Mouse (Mus musculus): ENCODE data around the gene S100a13. TPM values are rescaled to one million over a fixed set of nuclear protein-coding genes. Genes with fewer than 3 reads are reported as not detected.
A peak's percentile ranks its signal among the peaks of the same experiment; 100 is the strongest.

S100a13 gene
- polyA plus RNA-seq, 1 experiment = 74.6 TPM

GRCm38 (mm10) chr3:90505216-90505615 lies 9.0 kb upstream of the S100a13 start:
- Histone ChIP-seq H3K4me3 (ENCODE audit: insufficient read depth, low read length) (no peak overlapping the region), H3K27ac (ENCODE audit: insufficient read depth, low read length) (no peak overlapping the region), H3K4me1 (ENCODE audit: control insufficient read depth, insufficient read depth, low read length) (peaks cover 6% of the 10 kb centered on the region; the same call in 1 of the 2 replicates)
- TF ChIP-seq POLR2A (IDR thresholded peaks at IDR 0.05; ENCODE audit: extremely low read depth, insufficient read depth, low read length) (no peak), CTCF (IDR thresholded peaks at IDR 0.05; ENCODE audit: extremely low read depth, insufficient read depth, low read length) (no peak)

GRCm38 (mm10) chr3:90506362-90506761 lies 7.9 kb upstream of the S100a13 start:
- TF ChIP-seq POLR2A (IDR thresholded peaks at IDR 0.05; ENCODE audit: extremely low read depth, insufficient read depth, low read length) (no peak), CTCF (IDR thresholded peaks at IDR 0.05; ENCODE audit: extremely low read depth, insufficient read depth, low read length) (no peak)
- H3K4me3 ChIP-seq (ENCODE audit: insufficient read depth, low read length) = no peak overlapping the region
- H3K4me1 ChIP-seq (ENCODE audit: control insufficient read depth, insufficient read depth, low read length) = peaks cover 6% of the 10 kb centered on the region; the same call in 1 of the 2 replicates
- no peak overlapping the region for H3K27ac ChIP-seq (ENCODE audit: insufficient read depth, low read length)

DNA sequence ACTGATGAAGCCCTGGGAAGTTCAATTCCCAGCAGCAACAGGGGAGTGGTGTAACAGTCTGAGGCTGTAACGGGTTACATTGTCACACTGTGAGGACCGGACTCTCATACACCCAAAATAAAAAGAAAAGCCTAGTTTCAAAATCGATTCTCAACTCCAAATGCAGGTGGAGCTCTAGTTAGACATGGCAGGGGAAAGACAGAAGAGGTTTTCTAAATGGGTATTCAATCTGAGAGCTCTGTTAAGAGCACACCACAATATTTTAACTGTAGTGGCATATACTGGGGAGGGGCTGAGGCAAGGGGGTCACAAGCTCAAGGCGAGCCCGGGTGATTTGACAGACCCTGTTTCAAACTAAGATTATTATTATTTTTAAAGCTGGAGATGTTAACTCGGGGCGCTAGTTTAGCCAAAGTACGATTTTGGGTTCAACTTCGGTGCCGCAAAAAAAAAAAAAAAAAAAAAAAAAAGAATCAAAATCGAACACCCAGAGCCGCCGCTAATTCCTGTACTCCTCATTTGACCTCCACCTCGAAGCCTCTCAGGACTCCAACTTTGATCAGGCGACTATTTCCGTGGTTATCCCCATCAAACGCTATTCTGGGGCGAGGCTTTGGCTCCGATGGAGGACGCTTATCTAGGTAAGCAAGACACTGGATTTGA lies 5.8 kb upstream of the S100a13 start:
- 0 out of 2 replicates have a peak overlapping the region, but pooled peaks have one; percentile 49 for H3K27ac ChIP-seq (ENCODE audit: insufficient read depth, low read length)
- TF ChIP-seq CTCF (IDR thresholded peaks at IDR 0.05; ENCODE audit: extremely low read depth, insufficient read depth, low read length) = no peak
- H3K4me3 ChIP-seq (ENCODE audit: insufficient read depth, low read length) = peak overlapping the region; percentile 86
- peaks cover 6% of the 10 kb centered on the region; the same call in 1 of the 2 replicates for H3K4me1 ChIP-seq (ENCODE audit: control insufficient read depth, insufficient read depth, low read length)

DNA sequence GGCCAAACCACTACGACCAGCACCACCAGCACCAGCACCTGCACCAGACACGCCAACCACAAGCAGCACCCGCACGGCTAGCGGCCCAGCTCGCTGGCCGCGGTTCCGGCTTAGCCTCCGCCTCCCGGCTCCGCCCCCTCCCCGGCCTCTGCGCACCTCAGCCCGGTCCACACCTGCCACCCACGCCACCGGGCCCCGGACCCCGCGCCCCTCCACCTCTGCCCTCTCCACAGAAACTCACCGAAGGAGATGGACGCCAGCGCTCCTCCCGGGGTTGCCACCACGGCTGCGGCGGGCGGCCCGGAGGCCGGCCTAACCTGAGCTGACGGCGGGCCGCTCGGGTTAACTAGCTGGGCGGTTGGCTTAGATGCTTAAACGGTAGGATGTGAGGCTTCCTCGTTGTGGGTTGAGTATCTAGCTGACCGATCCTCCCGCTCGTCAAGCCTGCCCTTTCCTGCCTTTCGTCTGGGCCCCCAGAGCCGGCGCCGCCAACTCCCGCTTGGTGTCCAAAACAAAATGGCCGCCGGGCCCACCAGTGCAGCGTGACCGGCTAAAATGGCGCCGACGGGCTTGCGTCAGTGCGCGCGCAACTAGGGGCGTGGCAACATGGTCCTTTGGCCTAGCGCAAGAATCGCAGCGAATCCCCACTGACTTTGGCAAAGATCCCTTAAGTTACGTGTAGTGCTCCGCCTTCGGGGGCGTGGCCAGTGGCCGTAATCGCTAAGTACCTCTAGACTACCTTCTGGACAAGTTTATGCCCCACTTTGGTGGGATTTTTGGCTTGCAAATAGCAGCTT lies 5.1 kb upstream of the S100a13 start, which contains the start of gene Chtop:
TSS of gene Chtop (minus strand) at position 549 of the 797 bp plus-strand sequence.
- TF ChIP-seq CTCF (IDR thresholded peaks at IDR 0.05; ENCODE audit: extremely low read depth, insufficient read depth, low read length) (no peak), POLR2A (IDR thresholded peaks at IDR 0.05; ENCODE audit: extremely low read depth, insufficient read depth, low read length) (peak; percentile 62; the same call in 1 of the 2 replicates)
- peak within 1 kb of the TSS; percentile 86 for H3K4me3 ChIP-seq (ENCODE audit: insufficient read depth, low read length)
- peaks cover 6% of the 10 kb centered on the region; the same call in 1 of the 2 replicates for H3K4me1 ChIP-seq (ENCODE audit: control insufficient read depth, insufficient read depth, low read length)

GRCm38 (mm10) chr3:90509747-90510123 lies 4.5 kb upstream of the S100a13 start:
- TF ChIP-seq CTCF (IDR thresholded peaks at IDR 0.05; ENCODE audit: extremely low read depth, insufficient read depth, low read length) (no peak), POLR2A (IDR thresholded peaks at IDR 0.05; ENCODE audit: extremely low read depth, insufficient read depth, low read length) (no peak)
- peak overlapping the region; percentile 86; the same call in 1 of the 2 replicates for H3K4me3 ChIP-seq (ENCODE audit: insufficient read depth, low read length)
- no peak overlapping the region for H3K27ac ChIP-seq (ENCODE audit: insufficient read depth, low read length)
- H3K4me1 ChIP-seq (ENCODE audit: control insufficient read depth, insufficient read depth, low read length) = peaks cover 6% of the 10 kb centered on the region; the same call in 1 of the 2 replicates

More for the DNA sequence above, 5.1 kb upstream of the S100a13 start, which contains the start of gene Chtop:
- peak within 1 kb of the TSS; percentile 49 for H3K27ac ChIP-seq (ENCODE audit: insufficient read depth, low read length)

- TF ChIP-seq POLR2A (IDR thresholded peaks at IDR 0.05; ENCODE audit: extremely low read depth, insufficient read depth, low read length) (no peak), CTCF (IDR thresholded peaks at IDR 0.05; ENCODE audit: extremely low read depth, insufficient read depth, low read length) (no peak)
- no peak overlapping the region; the same call in 1 of the 2 replicates for H3K4me3 ChIP-seq (ENCODE audit: insufficient read depth, low read length)
- peaks cover 3% of the 10 kb centered on the region; the same call in 1 of the 2 replicates for H3K4me1 ChIP-seq (ENCODE audit: control insufficient read depth, insufficient read depth, low read length)
- H3K27ac ChIP-seq (ENCODE audit: insufficient read depth, low read length) = no peak overlapping the region
Observed at GRCm38 (mm10) chr3:90512276-90512675, 2.0 kb upstream of the S100a13 start.

- H3K27ac ChIP-seq (ENCODE audit: insufficient read depth, low read length) = peak overlapping the region; percentile 54; the same call in 1 of the 2 replicates
- no peaks in the 10 kb centered on the region; the same call in 1 of the 2 replicates for H3K4me1 ChIP-seq (ENCODE audit: control insufficient read depth, insufficient read depth, low read length)
- no peak for TF ChIP-seq CTCF (IDR thresholded peaks at IDR 0.05; ENCODE audit: extremely low read depth, insufficient read depth, low read length)
- no peak for TF ChIP-seq POLR2A (IDR thresholded peaks at IDR 0.05; ENCODE audit: extremely low read depth, insufficient read depth, low read length)
- H3K4me3 ChIP-seq (ENCODE audit: insufficient read depth, low read length) = peak overlapping the region; percentile 28; the same call in 1 of the 2 replicates
Observed at GRCm38 (mm10) chr3:90512948-90513642, 1.1 kb upstream of the S100a13 start.

DNA sequence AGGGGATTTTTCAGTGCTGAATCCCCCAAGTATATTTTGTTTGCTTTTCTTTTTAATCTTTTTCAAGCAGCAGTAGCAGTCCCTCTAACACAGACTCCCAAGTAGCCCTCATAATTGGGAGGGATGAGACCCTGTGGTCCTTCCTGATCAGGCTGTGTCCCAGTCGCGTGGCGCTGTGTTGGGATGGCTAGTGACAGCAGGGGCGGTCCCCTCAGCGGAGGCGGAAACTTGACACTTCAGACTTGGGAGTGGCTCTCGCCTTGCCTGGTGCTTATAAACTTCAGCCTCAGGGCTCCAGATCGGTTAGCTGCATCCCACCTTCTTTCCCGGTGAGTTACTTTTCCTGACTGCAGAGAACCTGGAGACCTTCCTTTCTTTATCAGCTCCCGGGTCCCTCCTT lies 456 bp downstream of the S100a13 start:
- TF ChIP-seq POLR2A (IDR thresholded peaks at IDR 0.05; ENCODE audit: extremely low read depth, insufficient read depth, low read length) (peak; percentile 49; the same call in 1 of the 2 replicates), CTCF (IDR thresholded peaks at IDR 0.05; ENCODE audit: extremely low read depth, insufficient read depth, low read length) (no peak)
- Histone ChIP-seq H3K27ac (ENCODE audit: insufficient read depth, low read length) (peak overlapping the region; percentile 44), H3K4me1 (ENCODE audit: control insufficient read depth, insufficient read depth, low read length) (no peaks in the 10 kb centered on the region), H3K4me3 (ENCODE audit: insufficient read depth, low read length) (peak overlapping the region; percentile 28)

DNA sequence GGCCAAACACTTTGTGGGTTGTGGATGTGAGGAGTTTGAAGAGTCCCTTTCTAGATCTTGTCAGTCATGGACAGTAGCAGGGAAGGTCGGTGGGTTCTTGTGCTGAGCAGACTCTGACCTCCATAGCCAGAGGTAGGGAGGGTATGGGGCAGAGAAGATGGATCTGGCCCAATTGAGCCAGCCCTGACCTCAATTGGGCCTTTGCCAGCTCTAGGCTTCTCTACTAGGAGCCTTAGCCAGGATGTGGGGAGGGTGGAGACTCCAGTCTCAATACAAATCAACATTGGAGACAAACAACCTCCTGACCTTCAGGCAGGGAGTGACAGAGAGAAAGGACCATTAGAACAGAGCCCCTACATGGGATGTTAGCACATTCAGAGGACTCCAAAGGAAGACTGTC lies 1.0 kb downstream of the S100a13 start:
- no peak for TF ChIP-seq POLR2A (IDR thresholded peaks at IDR 0.05; ENCODE audit: extremely low read depth, insufficient read depth, low read length)
- TF ChIP-seq CTCF (IDR thresholded peaks at IDR 0.05; ENCODE audit: extremely low read depth, insufficient read depth, low read length) = no peak
- peak overlapping the region; percentile 44 for H3K27ac ChIP-seq (ENCODE audit: insufficient read depth, low read length)
- H3K4me1 ChIP-seq (ENCODE audit: control insufficient read depth, insufficient read depth, low read length) = no peaks in the 10 kb centered on the region
- H3K4me3 ChIP-seq (ENCODE audit: insufficient read depth, low read length) = peak overlapping the region; percentile 28
